Mouse (Mus musculus) ES-E14 (cell line): ENCODE measurements around the gene Slc2a2. TPM values are rescaled to one million over a fixed set of nuclear protein-coding genes. Genes with fewer than 3 reads are reported as not detected.

Experiments
- DNase-seq: peaks from one replicate; pipeline ENCODE4 v3.0.0-alpha.2; 2013; ENCODE audit warnings: low read depth, low spot score
- H3K27ac ChIP-seq: 2 replicates; pipeline ENCODE4 v1.5.1; 2012; ENCODE audit warnings: low read depth, mild to moderate bottlenecking, low read length, moderate library complexity, mixed read lengths; ENCODE audit not compliant: poor library complexity, insufficient read depth, severe bottlenecking
- H3K36me3 ChIP-seq: 2 replicates; pipeline ENCODE4 v1.6.1; 2012; ENCODE audit warnings: mild to moderate bottlenecking, low read length, moderate library complexity, mixed read lengths; ENCODE audit not compliant: control insufficient read depth, poor library complexity, insufficient read depth, severe bottlenecking
- H3K4me1 ChIP-seq, 2 experiments: fragments of 150-350 bp in 1 of 2; sonication (generic) in 1 of 2; 2 replicates each; pipeline ENCODE4 v1.6.1; 2012; ENCODE audit warnings: low read length in 2 of 2, mild to moderate bottlenecking in 1 of 2, mixed read lengths in 1 of 2; ENCODE audit not compliant: control insufficient read depth in 2 of 2, insufficient read depth in 2 of 2, poor library complexity in 1 of 2
- H3K4me3 ChIP-seq, 2 experiments: fragments of 150-350 bp in 1 of 2; sonication (generic) in 1 of 2; 2 replicates each; pipeline ENCODE4 v1.5.1; 2012; ENCODE audit warnings: low read length in 2 of 2, low read depth in 1 of 2, mild to moderate bottlenecking in 1 of 2, mixed read lengths in 1 of 2; ENCODE audit not compliant: insufficient read depth in 1 of 2, poor library complexity in 1 of 2, severe bottlenecking in 1 of 2
- H3K9ac ChIP-seq: 2 replicates; pipeline ENCODE4 v1.6.1; 2012; ENCODE audit warnings: low read depth, mild to moderate bottlenecking, low read length, mixed read lengths; ENCODE audit not compliant: poor library complexity, insufficient read depth, severe bottlenecking
- H3K9me3 ChIP-seq: fragments of 150-350 bp; sonication (generic); 2 replicates; pipeline ENCODE4 v1.6.1; 2012; ENCODE audit warnings: low read depth, mild to moderate bottlenecking, low read length; ENCODE audit not compliant: control insufficient read depth, insufficient read depth
- CHD2 ChIP-seq: IDR thresholded peaks from 2 replicates; pipeline ENCODE4 v1.6.1; 2014; ENCODE audit warnings: mild to moderate bottlenecking, low read depth, low read length, inconsistent platforms
- HCFC1 ChIP-seq: IDR thresholded peaks from 2 replicates; pipeline ENCODE4 v1.6.1; 2012; ENCODE audit warnings: low read length, inconsistent platforms, borderline replicate concordance; ENCODE audit not compliant: insufficient read depth
- MAFK ChIP-seq: IDR thresholded peaks from 2 replicates; pipeline ENCODE4 v1.6.1; 2014; ENCODE audit warnings: mild to moderate bottlenecking, low read depth, low read length, inconsistent platforms; ENCODE audit not compliant: insufficient read depth
- ZC3H11A ChIP-seq: IDR thresholded peaks from 2 replicates; pipeline ENCODE4 v1.6.1; 2012; ENCODE audit warnings: low read depth, mild to moderate bottlenecking, inconsistent platforms, low read length, borderline replicate concordance
- ZNF384 ChIP-seq: IDR thresholded peaks from 2 replicates; pipeline ENCODE4 v1.6.1; 2012; ENCODE audit warnings: low read depth, low read length, inconsistent platforms
- in situ Hi-C, 2 experiments: fragments of 600-800 bp; cut with MboI; formaldehyde crosslinking; loops; one replicate each; pipeline ENCODE4 v1.15.1; 2025; ENCODE audit warnings: low sequenced_read_pairs in 2 of 2, inconsistent platforms in 1 of 2; ENCODE audit not compliant: unreplicated experiment in 2 of 2
- total RNA-seq: library from RNA; depleted of rRNA; stranded (reverse); fragments of 300-350 nt; gene quantifications from 2 replicates; pipeline ENCODE4 v1.2.3, GENCODE M21; 2012

The Slc2a2 gene
- total RNA-seq, 1 experiment: not detected

GRCm38 (mm10) chr3:28748151-28748550, 50.4 kb downstream of the Slc2a2 start:
- in situ Hi-C loops: loop anchor here in 1 of 2 experiments (25.0 kb wide), 1 partner anchor 586 kb away; no protein-coding TSS in a partner anchor
- Histone ChIP-seq H3K9me3 (no peaks in the 10 kb centered on the region), H3K9ac (no peak overlapping the region), H3K36me3 (no peaks in the 10 kb centered on the region), H3K27ac (no peak overlapping the region), H3K4me3 (no peak overlapping the region), H3K4me1 (no peaks in the 10 kb centered on the region)
- DNase-seq: no peak
- TF ChIP-seq HCFC1: no peak

- Histone ChIP-seq H3K9me3 (no peaks in the 10 kb centered on the region), H3K4me1 (no peaks in the 10 kb centered on the region), H3K9ac (no peak overlapping the region), H3K4me3 (no peak overlapping the region), H3K27ac (no peak overlapping the region), H3K36me3 (no peaks in the 10 kb centered on the region; the same call in 1 of the 2 replicates)
- TF ChIP-seq ZNF384 (no peak), ZC3H11A (no peak), CHD2 (no peak), MAFK (no peak), HCFC1 (no peak)
- DNase-seq: no peak
- in situ Hi-C loops: loop anchor here in 1 of 2 experiments (25.0 kb wide), 1 partner anchor 587 kb away; no protein-coding TSS in a partner anchor
Observed at GRCm38 (mm10) chr3:28748956-28749355, 51.3 kb downstream of the Slc2a2 start.

GRCm38 (mm10) chr3:28755477-28755876, 57.8 kb downstream of the Slc2a2 start:
- Histone ChIP-seq H3K27ac (no peak overlapping the region), H3K9me3 (no peaks in the 10 kb centered on the region), H3K4me3 (no peak overlapping the region), H3K9ac (no peak overlapping the region), H3K4me1 (no peaks in the 10 kb centered on the region), H3K36me3 (no peaks in the 10 kb centered on the region; the same call in 1 of the 2 replicates)
- in situ Hi-C loops: no loop called here
- TF ChIP-seq ZNF384: no peak
- no peak for TF ChIP-seq HCFC1
- no peak for TF ChIP-seq CHD2
- TF ChIP-seq ZC3H11A: no peak
- no peak for TF ChIP-seq MAFK
- no peak for DNase-seq

- TF ChIP-seq MAFK: no peak
- TF ChIP-seq ZNF384: no peak
- no peak for TF ChIP-seq HCFC1
- no peak for TF ChIP-seq CHD2
- no peak for TF ChIP-seq ZC3H11A
- Histone ChIP-seq H3K36me3 (no peaks in the 10 kb centered on the region), H3K4me1 (no peaks in the 10 kb centered on the region), H3K9me3 (no peaks in the 10 kb centered on the region), H3K4me3 (no peak overlapping the region), H3K27ac (no peak overlapping the region), H3K9ac (no peak overlapping the region)
- in situ Hi-C loops: no loop called here
- no peak for DNase-seq
Observed at GRCm38 (mm10) chr3:28761225-28761789, 63.6 kb downstream of the Slc2a2 start.

GRCm38 (mm10) chr3:28766935-28767334, 69.2 kb downstream of the Slc2a2 start:
- H3K36me3 ChIP-seq: no peaks in the 10 kb centered on the region
- no peaks in the 10 kb centered on the region for H3K4me1 ChIP-seq
- H3K9ac ChIP-seq: no peak overlapping the region
- H3K4me3 ChIP-seq: no peak overlapping the region
- no peaks in the 10 kb centered on the region for H3K9me3 ChIP-seq
- no peak for TF ChIP-seq HCFC1
- no peak for TF ChIP-seq MAFK
- TF ChIP-seq CHD2: no peak
- no peak for TF ChIP-seq ZNF384
- TF ChIP-seq ZC3H11A: no peak
- H3K27ac ChIP-seq: no peak overlapping the region
- in situ Hi-C loops: no loop called here
- no peak for DNase-seq
